Mouse (Mus musculus) thymus, adult 18-20 months (tissue): ENCODE measurements around the gene Hnrnpdl.

Experiments
- DNase-seq, 2 experiments: peaks; one replicate each; pipeline ENCODE4 v3.0.0; 2022; ENCODE audit warnings: mixed read lengths in 2 of 2

Gene Hnrnpdl

GRCm38 (mm10) chr5:100003895-100004294 lies 35.6 kb downstream of the Hnrnpdl start:
- DNase-seq = no peak

- no peak for DNase-seq
These were observed 39.0 kb downstream of the Hnrnpdl start for GRCm38 (mm10) chr5:100000500-100000899.

- DNase-seq = no peak
These were observed 39.4 kb downstream of the Hnrnpdl start for GRCm38 (mm10) chr5:100000048-100000447.

- no peak for DNase-seq
These were observed 44.8 kb downstream of the Hnrnpdl start for GRCm38 (mm10) chr5:99994680-99995079.

- DNase-seq = no peak
These were observed 45.3 kb downstream of the Hnrnpdl start for GRCm38 (mm10) chr5:99994166-99994565.
